ENCODE assay signal across 17 mouse cellular contexts in genomic region chrX:169123115-169123772, GRCm38 (mm10).
DNase-seq lines count a peak whose midpoint lies in the region; ATAC-seq and TF ChIP-seq lines count a peak whose summit lies in the region.
"Had no signal": no experiment of that assay in that cellular context is flagged by ENCODE, and none has a peak within 500 bp of the region (broad histone marks: within the 10 kb centered on the region; RNA-seq: fewer than 3 reads in every experiment).

No protein-coding gene starts in this region.

- H3K4me2 ChIP-seq in liver, postnatal 0 days (ENCODE audit: low read depth, low read length) = no peak overlapping the region
- H3K4me2 ChIP-seq in forebrain, embryonic 12.5 days = no peak overlapping the region
- H3K4me2 ChIP-seq: embryonic facial prominence, embryonic 15.5 days; limb, embryonic 15.5 days had no signal

- H3K27ac ChIP-seq in liver, postnatal 0 days (ENCODE audit: low read depth) = no peak overlapping the region; the same call in 1 of the 2 replicates
- no peak overlapping the region for H3K27ac ChIP-seq in forebrain, embryonic 12.5 days
- H3K27ac ChIP-seq: embryonic facial prominence, embryonic 15.5 days; limb, embryonic 15.5 days had no signal

- no peak for TF ChIP-seq EP300 in liver, postnatal 0 days (IDR thresholded peaks at IDR 0.05; ENCODE audit: low read depth)

- no peaks in the 10 kb centered on the region for H3K36me3 ChIP-seq in liver, postnatal 0 days (replicated peaks; ENCODE audit: insufficient read depth, low read length)
- H3K36me3 ChIP-seq in forebrain, embryonic 12.5 days (replicated peaks) = no peaks in the 10 kb centered on the region
- H3K36me3 ChIP-seq: embryonic facial prominence, embryonic 15.5 days; limb, embryonic 15.5 days had no signal

- H3K4me1 ChIP-seq in liver, postnatal 0 days (ENCODE audit: insufficient read depth) = no peaks in the 10 kb centered on the region
- no peaks in the 10 kb centered on the region for H3K4me1 ChIP-seq in forebrain, embryonic 12.5 days
- H3K4me1 ChIP-seq: embryonic facial prominence, embryonic 15.5 days; limb, embryonic 15.5 days had no signal

- 0 out of 2 replicates have a peak, but pooled peaks have one; percentile 25 for ATAC-seq in liver, postnatal 0 days
- ATAC-seq in hematopoietic stem cell, adult 5-6 weeks (replicated peaks in 1 of 2; ENCODE audit: insufficient read depth in 1 of 2, low FRiP score in 2 of 2, low TSS enrichment in 1 of 2, low read depth in 1 of 2, poor library complexity in 2 of 2, severe bottlenecking in 2 of 2) = peak; percentile 89 to 90
- peak; percentile 56; the same call in 1 of the 2 replicates for ATAC-seq in neutrophil, adult 5-6 weeks (ENCODE audit: extremely low read depth, insufficient number of reproducible peaks, low FRiP score, poor library complexity, severe bottlenecking)
- no peak for ATAC-seq in forebrain, embryonic 12.5 days (ENCODE audit: low FRiP score)

- H3K4me3 ChIP-seq in liver, postnatal 0 days (ENCODE audit: low read depth, low read length) = no peak overlapping the region
- no peak overlapping the region for H3K4me3 ChIP-seq in forebrain, embryonic 12.5 days (replicated peaks)
- H3K4me3 ChIP-seq: embryonic facial prominence, embryonic 15.5 days; limb, embryonic 15.5 days had no signal

- H3K9ac ChIP-seq in liver, postnatal 0 days (replicated peaks) = no peak overlapping the region
- H3K9ac ChIP-seq in forebrain, embryonic 12.5 days = no peak overlapping the region
- H3K9ac ChIP-seq: embryonic facial prominence, embryonic 15.5 days; limb, embryonic 15.5 days had no signal

- no peak for DNase-seq in liver, postnatal 0 days
- DNase-seq in liver = no peak
- DNase-seq in Muller cell, postnatal 12 days (ENCODE audit: inconsistent ontology term) = peak; percentile 74
- DNase-seq in kidney, adult 18-20 months = no peak
- DNase-seq in layer of hippocampus, postnatal 36 days = no peak
- DNase-seq: adrenal gland, postnatal 14 days; cerebellum, postnatal 25 days; gastrocnemius, postnatal 25 days; heart, postnatal 14 days; kidney, adult 9 months; right cerebral cortex, postnatal 14 days; thymus, adult 18-20 months had no signal

- 54% methylated on average over 4 of the region's 4 CpGs for WGBS in liver, postnatal 0 days (ENCODE audit: insufficient replicate concordance)
- 88% methylated on average over 4 of the region's 4 CpGs for whole genome bisulfite sequencing in forebrain, embryonic 12.5 days

- TF ChIP-seq CTCF in liver, postnatal 0 days (IDR thresholded peaks at IDR 0.05; ENCODE audit: low read depth) = no peak

- no peaks in the 10 kb centered on the region for H3K9me3 ChIP-seq in liver, postnatal 0 days (ENCODE audit: low read length)
- no peaks in the 10 kb centered on the region for H3K9me3 ChIP-seq in forebrain, embryonic 12.5 days
- H3K9me3 ChIP-seq: embryonic facial prominence, embryonic 15.5 days; limb, embryonic 15.5 days had no signal

- H3K27me3 ChIP-seq in liver, postnatal 0 days (ENCODE audit: insufficient read depth, low read length) = no peaks in the 10 kb centered on the region
- peaks cover 2% of the 10 kb centered on the region; the same call in 1 of the 2 replicates for H3K27me3 ChIP-seq in forebrain, embryonic 12.5 days
- H3K27me3 ChIP-seq: embryonic facial prominence, embryonic 15.5 days; limb, embryonic 15.5 days had no signal
